Mouse (Mus musculus) neural tube, embryonic 13.5 days (tissue): ENCODE data around the gene Plekhj1. TPM values are rescaled to one million over a fixed set of nuclear protein-coding genes. Genes with fewer than 3 reads are reported as not detected.

Experiments
- ATAC-seq: fragments of 200-750 bp; cut with Nextera tagmentation; 2 replicates; pipeline ENCODE4 v1.8.0; 2017; ENCODE audit warnings: low read depth, mild to moderate bottlenecking, moderate TSS enrichment, moderate library complexity
- H3K27ac ChIP-seq: fragments of 300-500 bp; sonication (generic); replicated peaks from 2 replicates; pipeline ENCODE4 v1.5.1; 2015; ENCODE audit warnings: moderate library complexity, mild to moderate bottlenecking, inconsistent platforms
- H3K27me3 ChIP-seq: fragments of 300-500 bp; sonication (generic); 2 replicates; pipeline ENCODE4 v1.6.1; 2015; ENCODE audit warnings: mild to moderate bottlenecking, inconsistent platforms
- H3K36me3 ChIP-seq: fragments of 300-500 bp; sonication (generic); 2 replicates; pipeline ENCODE4 v1.6.1; 2015; ENCODE audit warnings: mild to moderate bottlenecking, inconsistent platforms
- H3K4me1 ChIP-seq: fragments of 300-500 bp; sonication (generic); replicated peaks from 2 replicates; pipeline ENCODE4 v1.6.1; 2015; ENCODE audit warnings: inconsistent platforms
- H3K4me2 ChIP-seq: fragments of 300-500 bp; sonication (generic); 2 replicates; pipeline ENCODE4 v1.6.1; 2015; ENCODE audit warnings: inconsistent platforms, mild to moderate bottlenecking, moderate library complexity
- H3K4me3 ChIP-seq: fragments of 300-500 bp; sonication (generic); 2 replicates; pipeline ENCODE4 v1.5.1; 2015; ENCODE audit warnings: mild to moderate bottlenecking, inconsistent platforms
- H3K9ac ChIP-seq: fragments of 300-500 bp; sonication (generic); 2 replicates; pipeline ENCODE4 v1.6.1; 2015; ENCODE audit warnings: moderate library complexity, mild to moderate bottlenecking, inconsistent platforms
- H3K9me3 ChIP-seq: fragments of 300-500 bp; sonication (generic); 2 replicates; pipeline ENCODE4 v1.6.1; 2016; ENCODE audit warnings: inconsistent platforms
- WGBS: fragments of 180-500 bp; shearing (Covaris S2); methylation state at CpG from one replicate; pipeline ENCODE4 v1.1.7; 2015; 5-methylcytosine and 5-hydroxymethylcytosine counted together
- polyA plus RNA-seq: library from polyadenylated mRNA; unstranded; fragments of >200 nt; fragmentation: Nextera tagmentation; extraction: Ambion mirVana; gene quantifications from 2 replicates; pipeline ENCODE4 v1.2.1, GENCODE M21; 2015

Plekhj1 gene
- polyA plus RNA-seq, 1 experiment from 2014 or later, result 128 TPM

- ATAC-seq, result no peak
- H3K4me3 ChIP-seq, result no peak overlapping the region
- no peaks in the 10 kb centered on the region for H3K27me3 ChIP-seq
- WGBS, result 68% methylated on average over 3 of the region's 3 CpGs
- H3K27ac ChIP-seq, result no peak overlapping the region
- no peak overlapping the region for H3K4me2 ChIP-seq
- peaks cover 20% of the 10 kb centered on the region for H3K36me3 ChIP-seq
- peaks cover 56% of the 10 kb centered on the region for H3K4me1 ChIP-seq
- H3K9me3 ChIP-seq, result no peaks in the 10 kb centered on the region
- no peak overlapping the region for H3K9ac ChIP-seq
Measured at GRCm38 (mm10) chr10:80761821-80762220, 36.6 kb downstream of the Plekhj1 start.

DNA sequence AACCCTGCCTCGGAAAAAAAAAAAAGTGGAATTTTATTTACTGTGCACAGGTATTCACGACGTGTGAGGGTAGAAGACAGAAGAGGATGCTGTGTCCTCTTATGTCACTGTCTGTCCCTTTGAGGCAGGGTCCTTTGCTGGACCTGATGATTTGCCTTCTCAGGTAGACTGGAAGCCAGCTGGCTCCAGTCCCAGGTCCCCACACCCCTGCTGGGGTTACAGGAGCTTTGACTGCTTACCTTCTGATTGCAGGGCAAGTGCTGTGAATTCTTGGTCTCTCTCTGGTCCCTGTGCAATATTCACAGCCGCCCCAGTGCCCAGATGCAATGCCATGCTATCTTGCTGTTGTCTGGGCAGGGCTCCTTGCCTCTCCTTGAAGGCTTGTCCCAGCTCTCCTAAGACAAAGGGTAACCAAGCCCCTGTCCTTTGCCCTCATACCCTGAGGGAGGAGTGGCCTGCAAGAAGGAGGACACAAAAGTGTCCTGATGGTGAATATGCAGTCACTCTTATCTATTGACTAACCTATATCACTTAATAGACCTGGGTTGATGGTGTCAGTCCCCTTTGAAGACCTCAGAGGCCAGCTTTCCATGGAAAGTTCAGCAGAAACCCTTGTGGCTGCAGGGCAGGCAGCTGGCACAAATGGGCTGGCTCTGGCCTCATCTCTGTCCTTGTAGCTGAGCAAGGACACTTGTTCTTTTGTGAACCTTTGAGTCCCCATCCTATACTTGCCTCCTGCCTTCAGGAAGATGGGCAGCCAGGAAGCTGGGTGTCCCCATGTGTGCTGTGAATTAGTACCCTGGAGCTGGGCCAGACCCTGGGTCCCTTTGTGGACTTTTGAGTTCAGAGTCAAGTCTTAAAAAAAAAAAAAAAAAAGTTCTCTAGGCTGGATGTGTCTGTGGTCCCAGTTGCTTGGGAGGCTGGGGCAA, 37.6 kb downstream of the Plekhj1 start:
- Histone ChIP-seq H3K4me3 (no peak overlapping the region), H3K4me1 (peaks cover 65% of the 10 kb centered on the region), H3K9ac (no peak overlapping the region; the same call in 1 of the 2 replicates), H3K27ac (no peak overlapping the region), H3K36me3 (peaks cover 10% of the 10 kb centered on the region; the same call in 1 of the 2 replicates), H3K4me2 (no peak overlapping the region), H3K9me3 (no peaks in the 10 kb centered on the region), H3K27me3 (no peaks in the 10 kb centered on the region)
- ATAC-seq, result no peak
- 87% methylated on average over 4 of the region's 4 CpGs for WGBS

GRCm38 (mm10) chr10:80758651-80759050, 39.8 kb downstream of the Plekhj1 start:
- Histone ChIP-seq H3K27me3 (no peaks in the 10 kb centered on the region), H3K4me3 (no peak overlapping the region), H3K9me3 (no peaks in the 10 kb centered on the region), H3K36me3 (no peaks in the 10 kb centered on the region), H3K9ac (no peak overlapping the region), H3K27ac (no peak overlapping the region), H3K4me2 (no peak overlapping the region), H3K4me1 (peaks cover 73% of the 10 kb centered on the region)
- WGBS, result 82% methylated on average over 7 of the region's 7 CpGs
- ATAC-seq, result no peak

DNA sequence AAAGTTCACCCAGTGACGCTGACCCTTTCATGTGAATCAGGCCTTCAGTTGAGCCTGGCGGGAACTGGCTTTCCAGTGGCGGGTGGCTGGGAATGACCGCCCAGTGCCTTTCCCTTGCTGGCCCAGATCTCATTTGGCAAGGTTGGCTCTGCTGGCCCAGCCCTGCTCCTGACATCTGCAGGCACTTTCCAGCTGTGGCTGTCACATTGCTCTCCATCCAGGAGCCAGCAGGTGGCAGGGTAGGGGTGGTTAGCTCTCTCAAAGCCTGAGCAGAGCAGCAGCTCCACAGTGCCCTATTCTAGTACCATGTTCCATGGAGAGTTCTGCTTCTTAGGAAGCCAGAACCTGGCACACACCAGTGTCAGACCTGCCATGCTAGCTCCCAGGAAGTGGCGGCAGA, 40.7 kb downstream of the Plekhj1 start:
- Histone ChIP-seq H3K36me3 (no peaks in the 10 kb centered on the region), H3K9ac (peak overlapping the region; percentile 22; the same call in 1 of the 2 replicates), H3K4me2 (peak overlapping the region; percentile 99; the same call in 1 of the 2 replicates), H3K4me3 (no peak overlapping the region), H3K9me3 (no peaks in the 10 kb centered on the region), H3K27ac (0 out of 2 replicates have a peak overlapping the region, but pooled peaks have one; percentile 49), H3K4me1 (peaks cover 67% of the 10 kb centered on the region), H3K27me3 (no peaks in the 10 kb centered on the region)
- no peak for ATAC-seq
- 57% methylated on average over 5 of the region's 5 CpGs for WGBS

GRCm38 (mm10) chr10:80756967-80757366, 41.5 kb downstream of the Plekhj1 start:
- peak overlapping the region; percentile 57 for H3K4me3 ChIP-seq
- no peaks in the 10 kb centered on the region for H3K36me3 ChIP-seq
- H3K9me3 ChIP-seq, result no peaks in the 10 kb centered on the region
- H3K4me1 ChIP-seq, result peaks cover 73% of the 10 kb centered on the region
- H3K27me3 ChIP-seq, result no peaks in the 10 kb centered on the region
- H3K4me2 ChIP-seq, result peak overlapping the region; percentile 99
- ATAC-seq, result no peak
- peak overlapping the region; percentile 86 for H3K9ac ChIP-seq
- H3K27ac ChIP-seq, result no peak overlapping the region
- 72% methylated on average over 4 of the region's 4 CpGs for WGBS

DNA sequence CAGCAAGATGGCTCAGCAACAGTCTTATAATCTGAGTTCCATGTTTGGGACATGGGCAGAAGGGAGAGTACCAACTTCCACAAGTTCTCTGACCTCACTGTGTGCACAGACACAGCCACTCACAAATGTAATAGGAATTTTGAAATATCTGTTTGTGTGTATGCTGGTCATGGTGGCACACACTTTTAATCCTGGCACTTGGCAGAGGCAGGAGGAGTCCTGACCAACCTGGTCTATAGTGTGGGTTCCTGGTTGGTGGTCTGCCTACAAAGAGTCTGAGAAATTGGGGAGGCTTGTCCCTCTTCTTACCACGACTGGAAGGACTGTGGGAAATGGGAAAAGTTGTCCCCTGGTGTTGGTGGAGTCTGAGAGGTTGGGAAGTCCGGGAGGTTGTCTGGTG, 41.9 kb downstream of the Plekhj1 start:
- 62% methylated on average over 2 of the region's 2 CpGs for WGBS
- H3K4me1 ChIP-seq, result peaks cover 74% of the 10 kb centered on the region
- no peaks in the 10 kb centered on the region for H3K27me3 ChIP-seq
- H3K36me3 ChIP-seq, result no peaks in the 10 kb centered on the region
- H3K27ac ChIP-seq, result no peak overlapping the region
- peak overlapping the region; percentile 57 for H3K4me3 ChIP-seq
- peak overlapping the region; percentile 99 for H3K4me2 ChIP-seq
- ATAC-seq, result no peak
- H3K9me3 ChIP-seq, result no peaks in the 10 kb centered on the region
- H3K9ac ChIP-seq, result peak overlapping the region; percentile 86

GRCm38 (mm10) chr10:80756099-80756498, 42.3 kb downstream of the Plekhj1 start:
- Histone ChIP-seq H3K27ac (no peak overlapping the region), H3K9me3 (no peaks in the 10 kb centered on the region), H3K27me3 (no peaks in the 10 kb centered on the region), H3K4me1 (peaks cover 73% of the 10 kb centered on the region), H3K36me3 (no peaks in the 10 kb centered on the region), H3K9ac (peak overlapping the region; percentile 86), H3K4me3 (peak overlapping the region; percentile 57), H3K4me2 (peak overlapping the region; percentile 99)
- 24% methylated on average over 3 of the region's 3 CpGs for WGBS
- ATAC-seq, result no peak

DNA sequence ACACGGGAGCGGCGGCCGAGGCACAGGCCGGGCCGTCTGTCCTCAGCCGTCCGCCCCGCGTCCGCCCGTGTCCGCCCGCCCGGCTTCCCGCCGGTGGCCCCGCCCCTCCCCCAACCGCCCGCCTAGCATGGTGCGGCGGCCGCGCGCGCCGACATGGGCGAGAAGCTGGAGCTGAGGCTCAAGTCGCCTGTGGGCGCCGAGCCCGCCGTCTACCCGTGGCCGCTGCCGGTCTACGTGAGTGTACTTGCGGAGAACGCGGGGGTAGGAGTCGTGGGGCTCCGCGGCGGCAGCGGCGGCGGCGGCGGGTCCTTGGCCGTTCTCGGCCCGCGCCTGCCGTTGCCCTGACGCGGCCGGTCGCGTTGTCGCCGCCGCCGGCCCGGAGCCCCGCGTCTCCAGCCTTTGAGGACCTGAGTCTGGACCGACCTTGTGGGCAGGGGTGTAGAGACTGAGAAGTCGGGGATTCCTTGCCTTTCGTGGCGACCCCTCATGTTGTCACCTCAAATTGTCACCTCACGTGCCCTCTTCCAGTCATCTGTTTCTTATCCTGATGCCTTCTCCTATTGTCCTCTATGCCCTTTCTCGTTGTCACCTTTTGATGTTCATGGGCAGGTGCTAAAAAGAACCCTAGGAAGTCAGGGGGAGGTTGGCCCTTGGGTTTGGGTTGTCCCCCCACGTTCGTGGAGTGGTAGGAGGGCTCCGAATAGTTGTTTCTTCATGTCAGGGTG, 43.0 kb downstream of the Plekhj1 start:
- Histone ChIP-seq H3K4me1 (peaks cover 67% of the 10 kb centered on the region), H3K27me3 (no peaks in the 10 kb centered on the region), H3K9me3 (no peaks in the 10 kb centered on the region), H3K27ac (peak overlapping the region; percentile 89), H3K9ac (peak overlapping the region; percentile 86), H3K36me3 (no peaks in the 10 kb centered on the region), H3K4me3 (peak overlapping the region; percentile 57), H3K4me2 (peak overlapping the region; percentile 99)
- peak; percentile 47 for ATAC-seq
- WGBS, result under 1% methylated on average over 65 of the region's 75 CpGs

DNA sequence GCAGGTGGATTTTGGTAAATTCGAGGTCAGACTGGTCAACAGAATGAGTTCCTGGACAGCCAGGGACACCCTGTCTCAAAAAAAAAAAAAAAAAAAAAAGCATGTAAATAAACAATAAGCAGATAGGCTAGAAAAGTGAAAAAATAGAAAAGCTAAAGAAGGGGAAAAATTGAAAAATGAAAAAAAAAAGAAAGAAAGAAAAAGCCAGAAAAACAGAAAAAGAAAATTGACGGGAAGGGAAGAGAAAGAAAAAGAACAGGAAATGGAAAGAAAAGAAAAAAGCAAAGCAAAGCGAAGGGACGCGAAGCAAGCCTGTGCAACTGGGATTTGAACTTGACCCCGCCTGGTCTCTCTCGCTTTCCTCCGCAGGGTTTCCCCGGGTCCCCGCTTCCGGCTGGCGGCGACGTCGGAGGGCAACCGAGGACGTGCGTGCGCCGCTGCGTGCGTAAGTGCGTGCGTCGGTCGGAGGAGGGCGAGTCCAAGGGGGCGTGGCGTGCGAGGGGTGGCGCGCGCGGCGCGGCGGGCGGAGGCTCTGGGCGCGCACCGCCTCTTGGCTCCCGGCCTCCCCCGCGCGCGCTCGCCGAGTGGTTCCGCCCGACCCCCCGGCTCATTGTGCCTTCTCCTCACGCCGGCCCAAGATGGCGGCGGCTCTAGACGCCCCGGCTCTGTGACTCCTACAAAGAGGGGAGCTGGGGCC, 43.7 kb downstream of the Plekhj1 start, which contains the start of gene Dot1l:
Gene Dot1l, plus strand, starts transcription at position 613 of the 697 bp plus-strand sequence.
- Histone ChIP-seq H3K4me1 (peaks cover 60% of the 10 kb centered on the region), H3K9me3 (no peaks in the 10 kb centered on the region), H3K4me2 (peak within 1 kb of the TSS; percentile 99), H3K4me3 (peak within 1 kb of the TSS; percentile 57), H3K27ac (peak within 1 kb of the TSS; percentile 89), H3K9ac (peak within 1 kb of the TSS; percentile 86), H3K36me3 (no peaks in the 10 kb centered on the region), H3K27me3 (no peaks in the 10 kb centered on the region)
- 2% methylated on average over 56 of the region's 57 CpGs for WGBS
- peak; percentile 90 for ATAC-seq

GRCm38 (mm10) chr10:80752079-80752625, 46.3 kb downstream of the Plekhj1 start:
- H3K27ac ChIP-seq, result 0 out of 2 replicates have a peak overlapping the region, but pooled peaks have one; percentile 42
- H3K4me1 ChIP-seq, result peaks cover 35% of the 10 kb centered on the region
- H3K4me2 ChIP-seq, result peak overlapping the region; percentile 44
- H3K4me3 ChIP-seq, result peak overlapping the region; percentile 13
- H3K9ac ChIP-seq, result no peak overlapping the region
- no peaks in the 10 kb centered on the region for H3K9me3 ChIP-seq
- WGBS, result 6% methylated on average over 6 of the region's 6 CpGs
- H3K27me3 ChIP-seq, result no peaks in the 10 kb centered on the region
- no peak; the same call in 1 of the 2 replicates for ATAC-seq
- H3K36me3 ChIP-seq, result no peaks in the 10 kb centered on the region

DNA sequence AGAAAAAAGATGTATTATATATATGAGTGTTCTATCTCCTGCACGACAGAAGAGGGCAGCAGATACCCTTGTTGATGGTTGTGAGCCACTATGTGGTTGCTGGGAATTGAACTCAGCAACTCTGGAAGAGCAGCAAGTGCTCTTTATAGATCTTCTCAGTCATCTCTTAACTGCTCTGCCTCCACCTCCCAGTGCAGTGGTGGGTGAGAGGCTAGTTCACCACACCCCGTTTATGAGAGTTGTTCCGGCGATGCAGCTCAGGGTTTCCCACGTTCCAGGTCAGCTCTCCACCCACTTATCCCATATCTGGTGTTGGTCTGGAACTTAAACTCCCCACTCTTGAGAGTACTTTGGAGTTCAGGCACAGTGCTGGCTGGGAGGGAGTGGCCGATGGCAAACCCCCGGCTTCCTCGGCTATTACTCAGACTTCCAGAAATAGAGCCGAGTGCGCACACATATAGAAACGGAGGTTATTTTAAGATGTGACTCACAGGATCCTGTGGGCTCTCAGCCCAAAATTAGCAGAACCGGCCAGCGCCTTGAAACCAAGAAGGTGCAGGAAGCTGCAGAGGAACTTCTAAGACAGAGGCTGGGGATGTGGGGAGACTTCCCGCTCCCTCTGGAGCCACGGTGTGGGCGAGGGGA, 47.1 kb downstream of the Plekhj1 start:
- Histone ChIP-seq H3K4me1 (peaks cover 26% of the 10 kb centered on the region), H3K9ac (peak overlapping the region; percentile 48; the same call in 1 of the 2 replicates), H3K36me3 (no peaks in the 10 kb centered on the region), H3K4me2 (peak overlapping the region; percentile 44), H3K9me3 (no peaks in the 10 kb centered on the region), H3K27me3 (peaks cover 4% of the 10 kb centered on the region; the same call in 1 of the 2 replicates), H3K27ac (0 out of 2 replicates have a peak overlapping the region, but pooled peaks have one; percentile 42), H3K4me3 (peak overlapping the region; percentile 13)
- WGBS, result 14% methylated on average over 16 of the region's 16 CpGs
- ATAC-seq, result no peak
